Mouse (Mus musculus): ENCODE data around the gene AI467606.

GRCm38 (mm10) chr7:127139100-127139499 lies 47.9 kb downstream of the AI467606 start:
- TF ChIP-seq CTCF (IDR thresholded peaks at IDR 0.05; ENCODE audit: control insufficient read depth, insufficient read depth, insufficient replicate concordance, low read depth, low read length) = no peak
- TF ChIP-seq POLR2A (IDR thresholded peaks at IDR 0.05; ENCODE audit: control insufficient read depth, low read depth, low read length) = no peak
